Mouse (Mus musculus) lung, embryonic 15.5 days (tissue): ENCODE data around the gene Ptpn13. TPM values are rescaled to one million over a fixed set of nuclear protein-coding genes. Genes with fewer than 3 reads are reported as not detected.

Experiments
- ATAC-seq: fragments of 200-750 bp; cut with Nextera tagmentation; 2 replicates; pipeline ENCODE4 v1.8.0; 2017; ENCODE audit warnings: moderate number of reproducible peaks, borderline replicate concordance; ENCODE audit not compliant: low FRiP score, low TSS enrichment; ENCODE audit errors: extremely low read depth
- H3K27ac ChIP-seq: fragments of 300-500 bp; sonication (generic); 2 replicates; pipeline ENCODE4 v1.5.1; 2015; ENCODE audit warnings: moderate library complexity, mild to moderate bottlenecking, inconsistent platforms
- H3K27me3 ChIP-seq: fragments of 300-500 bp; sonication (generic); 2 replicates; pipeline ENCODE4 v1.6.1; 2015; ENCODE audit warnings: inconsistent platforms
- H3K36me3 ChIP-seq: fragments of 300-500 bp; sonication (generic); 2 replicates; pipeline ENCODE4 v1.6.1; 2015; ENCODE audit warnings: inconsistent platforms
- H3K4me1 ChIP-seq: fragments of 300-500 bp; sonication (generic); 2 replicates; pipeline ENCODE4 v1.6.1; 2015; ENCODE audit warnings: inconsistent platforms
- H3K4me2 ChIP-seq: fragments of 300-500 bp; sonication (generic); 2 replicates; pipeline ENCODE4 v1.6.1; 2015; ENCODE audit warnings: inconsistent platforms, mild to moderate bottlenecking, moderate library complexity
- H3K4me3 ChIP-seq: fragments of 300-500 bp; sonication (generic); 2 replicates; pipeline ENCODE4 v1.5.1; 2015; ENCODE audit warnings: mild to moderate bottlenecking, inconsistent platforms
- H3K9ac ChIP-seq: fragments of 300-500 bp; sonication (generic); 2 replicates; pipeline ENCODE4 v1.6.1; 2015; ENCODE audit warnings: inconsistent platforms
- H3K9me3 ChIP-seq: fragments of 300-500 bp; sonication (generic); 2 replicates; pipeline ENCODE4 v1.6.1; 2016; ENCODE audit warnings: inconsistent platforms
- WGBS: fragments of 180-500 bp; shearing (Covaris S2); methylation state at CpG from one replicate; pipeline ENCODE4 v1.1.7; 2015; 5-methylcytosine and 5-hydroxymethylcytosine counted together
- polyA plus RNA-seq: library from polyadenylated mRNA; unstranded; fragments of >200 nt; fragmentation: Nextera tagmentation; extraction: Ambion mirVana; gene quantifications from 2 replicates; pipeline ENCODE4 v1.2.1, GENCODE M21; 2015

Ptpn13 gene
- polyA plus RNA-seq: 12.1 and 14.0 TPM in 2 replicates

GRCm38 (mm10) chr5:103424678-103425319 is at the start of gene Ptpn13:
Ptpn13 (plus strand) TSS chr5:103425192.
- Histone ChIP-seq H3K4me2 (peak within 1 kb of the TSS; percentile 86), H3K27me3 (no peaks in the 10 kb centered on the region), H3K9me3 (no peaks in the 10 kb centered on the region), H3K4me3 (peak within 1 kb of the TSS; percentile 78), H3K36me3 (no peaks in the 10 kb centered on the region), H3K27ac (peak within 1 kb of the TSS; percentile 80), H3K9ac (peak within 1 kb of the TSS; percentile 73), H3K4me1 (peaks cover 25% of the 10 kb centered on the region)
- WGBS: under 1% methylated on average over 55 of the region's 55 CpGs
- ATAC-seq: peak; percentile 99

- ATAC-seq: no peak
These were observed 49.8 kb upstream of the Ptpn13 start for GRCm38 (mm10) chr5:103375226-103375625.

GRCm38 (mm10) chr5:103376354-103377295 is 48.4 kb upstream of the Ptpn13 start:
- no peak overlapping the region for H3K4me2 ChIP-seq
- H3K9ac ChIP-seq: no peak overlapping the region
- no peak overlapping the region; the same call in 1 of the 2 replicates for H3K27ac ChIP-seq
- H3K9me3 ChIP-seq: no peaks in the 10 kb centered on the region
- no peak overlapping the region for H3K4me3 ChIP-seq
- no peaks in the 10 kb centered on the region for H3K36me3 ChIP-seq
- H3K4me1 ChIP-seq: peaks cover 14% of the 10 kb centered on the region
- ATAC-seq: no peak
- H3K27me3 ChIP-seq: no peaks in the 10 kb centered on the region
- 46% methylated on average over 17 of the region's 17 CpGs for WGBS

More at GRCm38 (mm10) chr5:103375226-103375625, 49.8 kb upstream of the Ptpn13 start:
- peaks cover 14% of the 10 kb centered on the region for H3K4me1 ChIP-seq
- 89% methylated on average over 9 of the region's 9 CpGs for WGBS
- no peak overlapping the region for H3K27ac ChIP-seq
- no peaks in the 10 kb centered on the region for H3K36me3 ChIP-seq
- H3K27me3 ChIP-seq: no peaks in the 10 kb centered on the region
- H3K4me3 ChIP-seq: no peak overlapping the region
- no peaks in the 10 kb centered on the region for H3K9me3 ChIP-seq
- H3K4me2 ChIP-seq: no peak overlapping the region
- H3K9ac ChIP-seq: no peak overlapping the region

GRCm38 (mm10) chr5:103377493-103378130 is 47.4 kb upstream of the Ptpn13 start:
- Histone ChIP-seq H3K4me2 (peak overlapping the region; percentile 3; the same call in 1 of the 2 replicates), H3K9me3 (no peaks in the 10 kb centered on the region)
- no peak for ATAC-seq

GRCm38 (mm10) chr5:103380785-103381527 is 44.0 kb upstream of the Ptpn13 start:
- ATAC-seq: no peak
- Histone ChIP-seq H3K9ac (no peak overlapping the region), H3K9me3 (no peaks in the 10 kb centered on the region), H3K4me3 (no peak overlapping the region), H3K4me2 (no peak overlapping the region), H3K4me1 (peaks cover 15% of the 10 kb centered on the region), H3K27me3 (no peaks in the 10 kb centered on the region), H3K27ac (no peak overlapping the region), H3K36me3 (no peaks in the 10 kb centered on the region)
- 58% methylated on average over 11 of the region's 11 CpGs for WGBS

More at GRCm38 (mm10) chr5:103377493-103378130, 47.4 kb upstream of the Ptpn13 start:
- H3K9ac ChIP-seq: no peak overlapping the region
- H3K27ac ChIP-seq: no peak overlapping the region
- no peaks in the 10 kb centered on the region for H3K36me3 ChIP-seq
- no peaks in the 10 kb centered on the region for H3K27me3 ChIP-seq
- no peak overlapping the region for H3K4me3 ChIP-seq
- 34% methylated on average over 12 of the region's 12 CpGs for WGBS
- peaks cover 14% of the 10 kb centered on the region for H3K4me1 ChIP-seq

DNA sequence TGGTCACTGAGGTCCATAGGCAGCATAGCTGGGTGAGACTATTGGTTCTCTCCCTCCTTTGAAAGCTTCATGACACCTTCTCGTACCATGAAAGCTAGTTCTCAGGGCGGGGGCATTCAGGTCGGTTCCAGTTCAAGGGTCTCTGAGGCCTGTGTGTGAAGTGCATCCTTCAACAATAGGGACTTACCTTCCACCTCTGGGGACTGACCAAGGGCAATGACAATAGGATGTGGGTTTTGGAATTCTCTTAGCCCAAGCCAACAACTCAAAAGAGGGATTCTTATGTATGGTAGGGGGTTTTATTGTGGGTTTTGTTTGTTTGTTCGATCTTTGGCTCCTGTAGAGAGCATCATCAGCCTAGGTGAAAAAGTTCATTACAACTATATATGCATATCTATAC is 42.0 kb upstream of the Ptpn13 start:
- Histone ChIP-seq H3K27me3 (no peaks in the 10 kb centered on the region), H3K4me3 (no peak overlapping the region), H3K9ac (no peak overlapping the region), H3K36me3 (no peaks in the 10 kb centered on the region), H3K4me1 (peaks cover 21% of the 10 kb centered on the region), H3K27ac (no peak overlapping the region), H3K9me3 (no peaks in the 10 kb centered on the region), H3K4me2 (no peak overlapping the region)
- no peak for ATAC-seq
- 90% methylated on average over 4 of the region's 4 CpGs for WGBS

GRCm38 (mm10) chr5:103384021-103384420 is 41.0 kb upstream of the Ptpn13 start:
- H3K4me3 ChIP-seq: no peak overlapping the region
- H3K27ac ChIP-seq: no peak overlapping the region
- H3K4me2 ChIP-seq: no peak overlapping the region
- no peak for ATAC-seq
- peaks cover 24% of the 10 kb centered on the region for H3K4me1 ChIP-seq
- WGBS: 57% methylated on average over 7 of the region's 7 CpGs
- H3K27me3 ChIP-seq: no peaks in the 10 kb centered on the region
- H3K36me3 ChIP-seq: no peaks in the 10 kb centered on the region
- no peaks in the 10 kb centered on the region for H3K9me3 ChIP-seq
- no peak overlapping the region for H3K9ac ChIP-seq

DNA sequence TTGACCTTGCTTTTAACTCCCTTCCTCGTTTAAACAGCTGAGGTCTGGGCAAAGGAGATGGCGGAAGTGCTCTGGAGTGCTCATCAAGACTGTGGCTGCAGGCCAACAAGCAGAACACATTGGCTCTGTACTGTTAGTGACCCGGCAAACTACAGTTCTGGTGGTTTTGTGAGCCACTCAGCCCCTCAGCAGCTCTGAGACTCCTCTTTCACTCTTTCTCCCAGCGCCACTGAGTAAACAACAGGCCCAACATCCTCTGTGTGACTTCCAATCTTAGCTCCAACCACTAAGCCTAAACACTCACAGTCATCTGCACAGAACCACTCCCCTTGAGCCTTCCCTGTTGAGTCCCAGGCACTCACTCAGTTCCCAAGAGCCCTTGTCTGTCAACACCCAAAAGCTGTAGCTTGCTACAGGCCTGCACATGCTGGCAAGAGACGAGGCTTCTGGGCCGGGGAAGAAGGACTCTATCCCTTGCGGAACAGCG is 37.4 kb upstream of the Ptpn13 start:
- Histone ChIP-seq H3K27me3 (no peaks in the 10 kb centered on the region), H3K36me3 (no peaks in the 10 kb centered on the region), H3K9me3 (no peaks in the 10 kb centered on the region), H3K9ac (no peak overlapping the region), H3K4me1 (peaks cover 24% of the 10 kb centered on the region), H3K4me3 (no peak overlapping the region), H3K27ac (peak overlapping the region; percentile 90), H3K4me2 (peak overlapping the region; percentile 11)
- 11% methylated on average over 8 of the region's 8 CpGs for WGBS
- ATAC-seq: peak; percentile 96

DNA sequence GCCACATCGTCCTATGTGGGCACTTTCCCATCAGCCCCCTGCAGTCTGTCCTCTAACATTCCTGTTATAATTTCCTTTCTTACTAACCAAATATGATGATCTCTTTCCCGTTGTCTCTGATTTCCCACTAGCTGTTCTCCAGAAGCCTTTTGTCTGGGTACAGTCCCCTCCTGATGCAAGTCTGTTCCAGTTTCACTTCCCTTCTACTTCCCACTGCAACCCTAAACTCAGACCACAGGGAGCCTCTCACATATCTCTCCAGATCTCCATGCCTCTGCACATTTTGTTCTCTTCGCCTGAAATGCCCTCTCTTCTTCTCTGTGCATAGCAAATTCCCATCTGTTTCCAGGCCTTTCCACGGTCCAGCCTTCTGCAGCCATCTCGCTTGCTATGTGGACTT is 35.6 kb upstream of the Ptpn13 start:
- WGBS: 80% methylated on average over 5 of the region's 5 CpGs
- no peak overlapping the region for H3K9ac ChIP-seq
- no peak overlapping the region for H3K4me3 ChIP-seq
- no peak overlapping the region for H3K27ac ChIP-seq
- peaks cover 33% of the 10 kb centered on the region for H3K4me1 ChIP-seq
- ATAC-seq: no peak
- no peaks in the 10 kb centered on the region for H3K36me3 ChIP-seq
- H3K9me3 ChIP-seq: no peaks in the 10 kb centered on the region
- H3K27me3 ChIP-seq: no peaks in the 10 kb centered on the region
- no peak overlapping the region for H3K4me2 ChIP-seq

DNA sequence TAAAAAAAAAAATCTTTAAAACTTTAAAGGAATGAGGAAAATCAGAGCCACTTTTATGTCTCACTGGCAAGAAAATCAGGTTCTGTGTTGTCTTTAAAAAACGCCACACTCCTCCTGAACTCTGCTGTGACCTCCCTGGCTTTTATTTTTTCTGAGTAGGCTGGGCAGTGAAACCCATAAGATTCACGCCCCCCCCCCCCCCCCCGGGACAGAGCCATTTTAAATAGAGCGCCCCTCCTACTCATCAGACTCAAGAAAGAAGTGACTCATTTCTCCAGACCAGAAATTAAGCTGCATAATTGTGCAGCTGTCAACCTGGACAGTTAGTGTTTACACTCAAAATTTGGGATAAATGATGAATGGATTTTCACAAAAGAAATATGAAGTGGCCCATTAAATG is 31.8 kb upstream of the Ptpn13 start:
- Histone ChIP-seq H3K9me3 (no peaks in the 10 kb centered on the region), H3K4me2 (no peak overlapping the region), H3K4me3 (no peak overlapping the region), H3K36me3 (no peaks in the 10 kb centered on the region), H3K4me1 (peaks cover 18% of the 10 kb centered on the region), H3K27me3 (no peaks in the 10 kb centered on the region), H3K9ac (no peak overlapping the region), H3K27ac (no peak overlapping the region)
- ATAC-seq: 0 out of 2 replicates have a peak, but pooled peaks have one; percentile 27
- 6% methylated on average over 4 of the region's 4 CpGs for WGBS

DNA sequence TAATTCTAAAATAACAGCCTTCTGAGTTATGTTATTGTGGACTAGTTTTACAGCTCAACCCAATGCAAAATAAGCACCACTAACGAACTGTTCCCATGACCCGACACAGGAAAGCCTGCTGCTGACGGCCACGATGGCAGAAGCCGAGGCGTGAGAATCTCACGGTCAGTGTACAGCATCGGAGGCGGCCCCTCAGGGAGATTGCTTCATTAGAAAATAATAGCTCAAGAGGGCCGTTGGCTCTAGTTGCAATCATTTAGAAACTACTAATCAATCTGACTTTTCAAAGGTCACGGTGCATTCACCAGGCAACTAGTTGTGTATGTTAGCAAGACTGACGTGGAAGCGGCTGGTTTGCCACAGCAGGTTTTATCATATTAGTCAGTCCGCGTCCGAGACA is 31.2 kb upstream of the Ptpn13 start:
- H3K4me3 ChIP-seq: no peak overlapping the region
- no peaks in the 10 kb centered on the region for H3K9me3 ChIP-seq
- no peaks in the 10 kb centered on the region for H3K27me3 ChIP-seq
- no peak overlapping the region for H3K4me2 ChIP-seq
- 46% methylated on average over 16 of the region's 16 CpGs for WGBS
- no peaks in the 10 kb centered on the region for H3K36me3 ChIP-seq
- no peak overlapping the region for H3K9ac ChIP-seq
- peaks cover 15% of the 10 kb centered on the region for H3K4me1 ChIP-seq
- ATAC-seq: no peak
- no peak overlapping the region; the same call in 1 of the 2 replicates for H3K27ac ChIP-seq
